Mouse (Mus musculus) liver, embryonic 15.5 days (tissue): ENCODE measurements at regions not wholly inside any gene's neighbourhood (a gene's known extent, or its start where the extent isn't known, plus 50 kb on each side); places are given as distances from the start of the nearest gene placed in this dataset.

Experiments
- ATAC-seq: fragments of 200-750 bp; cut with Nextera tagmentation; 2 replicates; pipeline ENCODE4 v1.8.0; 2017; ENCODE audit warnings: moderate number of reproducible peaks, mild to moderate bottlenecking, moderate library complexity; ENCODE audit not compliant: insufficient read depth
- H3K27ac ChIP-seq: fragments of 300-500 bp; sonication (generic); replicated peaks from 2 replicates; pipeline ENCODE4 v1.5.1; 2015; ENCODE audit warnings: mild to moderate bottlenecking, inconsistent platforms
- H3K27me3 ChIP-seq: fragments of 300-500 bp; sonication (generic); 2 replicates; pipeline ENCODE4 v1.6.1; 2015; ENCODE audit warnings: mild to moderate bottlenecking, inconsistent platforms
- H3K36me3 ChIP-seq: fragments of 300-500 bp; sonication (generic); replicated peaks from 2 replicates; pipeline ENCODE4 v1.6.1; 2015; ENCODE audit warnings: moderate library complexity, mild to moderate bottlenecking, inconsistent platforms
- H3K4me1 ChIP-seq: fragments of 300-500 bp; sonication (generic); replicated peaks from 2 replicates; pipeline ENCODE4 v1.6.1; 2015; ENCODE audit warnings: inconsistent platforms
- H3K4me2 ChIP-seq: fragments of 300-500 bp; sonication (generic); 2 replicates; pipeline ENCODE4 v1.6.1; 2015; ENCODE audit warnings: moderate library complexity, mild to moderate bottlenecking, inconsistent platforms
- H3K4me3 ChIP-seq: fragments of 300-500 bp; sonication (generic); replicated peaks from 2 replicates; pipeline ENCODE4 v1.5.1; 2015; ENCODE audit warnings: mild to moderate bottlenecking, inconsistent platforms
- H3K9ac ChIP-seq: fragments of 300-500 bp; sonication (generic); 2 replicates; pipeline ENCODE4 v1.6.1; 2015; ENCODE audit warnings: moderate library complexity, mild to moderate bottlenecking, inconsistent platforms
- H3K9me3 ChIP-seq: fragments of 300-500 bp; sonication (generic); replicated peaks from 2 replicates; pipeline ENCODE4 v1.6.1; 2016; ENCODE audit warnings: inconsistent platforms
- WGBS: fragments of 180-500 bp; shearing (Covaris S2); methylation state at CpG from one replicate; pipeline ENCODE4 v1.1.7; 2015; ENCODE audit warnings: mixed read lengths; ENCODE audit not compliant: insufficient replicate concordance; 5-methylcytosine and 5-hydroxymethylcytosine counted together

DNA sequence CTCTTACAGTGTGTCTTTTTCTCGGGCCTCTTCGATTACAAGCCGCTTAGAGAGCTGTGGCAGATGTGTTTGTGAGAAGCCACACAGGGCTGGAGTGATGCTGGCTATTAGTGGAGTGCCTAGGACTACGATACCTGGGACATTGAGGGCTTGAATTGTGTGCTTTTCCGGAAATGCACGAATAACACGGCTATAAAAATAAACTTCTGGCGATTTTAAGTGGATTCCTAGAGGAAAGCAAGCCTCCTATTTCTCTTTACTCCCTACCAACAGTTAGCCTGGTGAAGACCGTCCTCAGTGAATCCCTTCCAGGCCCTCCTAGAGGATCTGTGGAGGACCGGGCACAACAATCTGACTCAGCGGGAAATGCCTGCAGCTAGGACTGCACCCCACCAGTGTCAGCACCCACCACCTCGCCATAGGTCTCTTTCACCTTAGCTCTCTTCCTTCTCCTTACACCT, 260.1 kb upstream of the Nfe2l3 start:
- Histone ChIP-seq H3K9ac (no peak overlapping the region), H3K9me3 (no peaks in the 10 kb centered on the region), H3K27ac (peak overlapping the region; percentile 10; the same call in 1 of the 2 replicates), H3K4me1 (peaks cover 56% of the 10 kb centered on the region), H3K27me3 (peaks cover 92% of the 10 kb centered on the region), H3K4me3 (peak overlapping the region; percentile 35), H3K36me3 (no peaks in the 10 kb centered on the region), H3K4me2 (peak overlapping the region; percentile 64)
- ATAC-seq = 0 out of 2 replicates have a peak, but pooled peaks have one; percentile 26
- WGBS = 6% methylated on average over 12 of the region's 12 CpGs

DNA sequence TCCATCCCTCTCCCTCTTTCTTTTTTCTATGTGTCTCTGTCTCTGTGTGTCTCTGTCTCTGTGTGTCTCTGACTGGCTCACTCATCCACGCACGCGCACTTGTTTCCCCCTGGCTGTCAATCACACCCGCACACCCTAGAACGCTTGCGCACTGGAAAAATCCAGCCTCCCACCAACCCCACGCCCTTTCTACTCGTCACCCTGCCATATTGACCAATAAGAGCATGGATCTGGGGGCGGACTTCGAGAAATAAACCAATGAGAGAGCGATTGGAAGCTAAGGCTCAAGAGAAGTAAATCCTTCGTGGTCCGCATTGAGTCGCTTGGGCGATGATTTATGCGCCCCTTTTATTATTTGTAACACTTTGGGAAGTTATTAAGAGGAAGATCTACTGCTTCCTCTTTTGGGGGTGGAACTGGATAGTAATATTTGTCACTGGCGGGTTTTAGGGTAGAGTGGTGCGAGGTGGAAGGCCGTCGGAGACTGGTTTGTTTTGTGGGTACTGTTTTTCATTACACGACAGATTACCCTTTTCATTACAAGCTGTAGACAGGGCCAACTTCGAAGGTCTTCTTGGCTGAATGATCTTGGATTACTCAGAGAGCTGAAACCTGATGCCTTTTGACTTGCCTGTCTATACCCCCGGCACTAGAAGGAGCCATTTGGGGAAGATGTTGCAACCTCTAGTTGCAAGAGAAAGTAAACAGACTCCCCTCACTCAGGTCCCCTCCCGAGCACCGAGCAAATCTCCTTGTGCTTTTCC, 259.4 kb upstream of the Nfe2l3 start:
- H3K9ac ChIP-seq = no peak overlapping the region
- under 1% methylated on average over 25 of the region's 25 CpGs for WGBS

DNA sequence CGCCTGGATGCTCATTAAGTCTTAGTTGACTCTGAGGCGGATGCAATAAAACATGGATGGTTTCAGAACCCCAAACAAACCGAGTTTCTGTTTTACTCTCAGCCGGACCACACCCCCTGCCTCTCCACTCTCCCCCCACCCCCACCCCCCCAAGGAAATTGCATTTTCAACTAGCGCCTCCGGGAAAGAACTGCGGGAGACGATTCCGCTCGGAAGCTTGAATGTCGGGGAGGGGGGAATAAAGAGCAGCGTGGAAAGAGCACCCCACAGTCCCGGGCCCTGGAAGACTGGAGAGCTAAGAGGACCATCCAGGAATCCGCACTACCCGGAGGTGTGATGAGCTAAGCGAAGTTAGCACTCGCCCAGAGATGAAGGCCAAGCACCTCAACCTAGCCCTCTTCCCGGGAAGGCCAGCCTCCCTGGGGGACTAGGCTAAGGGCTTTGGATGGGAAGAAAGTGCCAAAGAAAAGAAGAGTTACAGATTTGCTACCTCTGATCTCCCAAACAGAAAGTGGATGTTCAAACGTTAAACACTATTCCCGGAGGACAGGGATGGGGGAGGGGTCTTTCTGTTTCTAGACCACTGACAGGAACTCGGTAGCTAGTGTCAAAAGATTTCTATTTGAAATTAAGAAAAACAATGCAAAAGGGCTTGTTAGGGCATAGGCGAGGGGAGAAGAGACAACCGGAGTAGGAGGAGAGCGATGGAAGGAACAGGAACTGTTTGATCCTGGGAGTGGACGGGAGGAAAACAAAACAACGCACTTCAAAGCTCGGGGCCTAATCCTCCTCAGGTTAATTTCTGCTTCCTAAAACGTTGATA, 258.6 kb upstream of the Nfe2l3 start:
- Histone ChIP-seq H3K4me3 (peak overlapping the region; percentile 35), H3K4me2 (peak overlapping the region; percentile 64), H3K9me3 (no peaks in the 10 kb centered on the region), H3K27ac (no peak overlapping the region), H3K27me3 (peaks cover 95% of the 10 kb centered on the region), H3K9ac (no peak overlapping the region), H3K4me1 (peaks cover 58% of the 10 kb centered on the region), H3K36me3 (no peaks in the 10 kb centered on the region)
- WGBS = 2% methylated on average over 28 of the region's 28 CpGs
- no peak for ATAC-seq

More for the DNA sequence above, 259.4 kb upstream of the Nfe2l3 start:
- no peak overlapping the region for H3K27ac ChIP-seq
- peaks cover 63% of the 10 kb centered on the region for H3K4me1 ChIP-seq
- H3K4me2 ChIP-seq = peak overlapping the region; percentile 64
- no peaks in the 10 kb centered on the region for H3K9me3 ChIP-seq
- no peaks in the 10 kb centered on the region for H3K36me3 ChIP-seq
- peak overlapping the region; percentile 35 for H3K4me3 ChIP-seq
- ATAC-seq = peak; percentile 76
- H3K27me3 ChIP-seq = peaks cover 96% of the 10 kb centered on the region

DNA sequence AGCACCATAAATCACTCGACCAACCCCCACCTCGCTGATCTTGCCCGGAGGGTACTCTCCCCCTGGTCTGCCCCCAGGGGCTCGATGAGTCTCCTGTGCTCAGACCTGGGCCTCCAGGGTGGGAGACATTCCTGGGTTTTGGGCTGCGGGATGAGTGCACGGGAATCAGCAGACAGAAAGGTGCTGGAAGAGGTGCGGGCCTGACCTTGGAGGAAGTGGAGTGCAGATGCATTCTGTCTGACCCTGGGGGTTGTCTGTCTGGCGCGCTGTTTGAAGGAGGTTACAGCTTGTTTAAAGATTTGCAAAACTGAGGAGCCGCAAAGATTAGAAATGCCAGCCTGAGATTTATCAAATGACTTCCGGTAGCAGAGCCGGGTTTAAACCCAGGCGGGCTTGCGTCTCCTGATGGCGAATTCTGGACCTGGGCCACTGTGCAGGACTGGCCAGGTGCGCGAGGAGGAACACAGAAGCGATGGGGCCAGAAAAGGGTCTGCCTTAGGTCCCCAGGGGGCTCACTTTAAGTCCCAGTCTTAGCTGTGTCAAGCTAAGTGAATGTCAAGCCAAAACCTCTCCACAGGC, 257.9 kb upstream of the Nfe2l3 start:
- H3K4me1 ChIP-seq = peaks cover 52% of the 10 kb centered on the region
- no peak overlapping the region for H3K27ac ChIP-seq
- no peak for ATAC-seq
- H3K36me3 ChIP-seq = no peaks in the 10 kb centered on the region
- peak overlapping the region; percentile 64; the same call in 1 of the 2 replicates for H3K4me2 ChIP-seq
- peak overlapping the region; percentile 35; the same call in 1 of the 2 replicates for H3K4me3 ChIP-seq
- H3K27me3 ChIP-seq = peaks cover 96% of the 10 kb centered on the region
- no peak overlapping the region for H3K9ac ChIP-seq
- no peaks in the 10 kb centered on the region for H3K9me3 ChIP-seq
- 5% methylated on average over 18 of the region's 18 CpGs for WGBS

DNA sequence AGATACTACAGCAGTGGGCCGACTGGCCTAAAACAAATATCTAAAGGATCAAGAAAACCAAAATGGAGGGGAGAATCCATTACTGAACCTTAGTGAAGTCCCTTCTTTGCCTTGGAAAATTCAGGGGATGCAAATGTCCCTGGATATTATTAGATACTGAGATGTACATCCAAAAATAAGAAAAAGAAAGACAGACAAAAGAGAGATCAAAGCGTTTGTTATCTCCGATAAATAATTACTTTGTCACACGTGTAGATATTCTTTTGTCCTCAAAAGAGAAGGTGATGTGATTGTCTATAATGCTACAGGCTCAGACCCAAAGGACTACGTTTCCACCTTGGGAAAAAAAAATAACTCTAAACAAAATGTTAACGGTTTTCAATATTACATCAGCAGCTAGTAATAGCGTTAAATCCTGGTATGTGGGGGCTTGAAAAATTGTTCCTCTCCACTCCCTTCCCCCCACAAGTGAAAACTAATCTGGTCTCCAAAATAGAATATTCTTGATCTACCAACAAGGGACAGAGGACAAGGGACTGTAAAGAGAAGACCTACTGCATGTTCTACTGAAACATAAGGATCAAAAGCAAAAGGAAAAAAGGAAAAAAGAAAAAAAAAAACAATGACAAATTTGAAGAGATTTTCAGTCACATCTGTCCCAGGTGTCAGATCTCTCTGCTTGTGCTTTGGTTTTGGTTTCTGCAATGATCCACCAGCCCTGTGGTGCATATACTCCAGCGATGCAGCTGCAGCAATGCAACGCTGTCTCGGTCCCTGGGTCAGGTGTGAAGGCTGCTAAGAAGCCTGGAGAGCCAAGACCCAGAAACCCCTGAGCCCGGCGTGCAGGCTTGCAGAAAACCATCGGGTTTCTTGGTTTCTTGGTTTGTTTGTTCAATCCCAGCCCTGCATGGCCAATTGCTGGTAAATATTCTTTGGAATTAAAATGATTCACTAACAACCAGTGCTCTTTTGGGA, 256.6 kb upstream of the Nfe2l3 start:
- peaks cover 41% of the 10 kb centered on the region for H3K4me1 ChIP-seq

DNA sequence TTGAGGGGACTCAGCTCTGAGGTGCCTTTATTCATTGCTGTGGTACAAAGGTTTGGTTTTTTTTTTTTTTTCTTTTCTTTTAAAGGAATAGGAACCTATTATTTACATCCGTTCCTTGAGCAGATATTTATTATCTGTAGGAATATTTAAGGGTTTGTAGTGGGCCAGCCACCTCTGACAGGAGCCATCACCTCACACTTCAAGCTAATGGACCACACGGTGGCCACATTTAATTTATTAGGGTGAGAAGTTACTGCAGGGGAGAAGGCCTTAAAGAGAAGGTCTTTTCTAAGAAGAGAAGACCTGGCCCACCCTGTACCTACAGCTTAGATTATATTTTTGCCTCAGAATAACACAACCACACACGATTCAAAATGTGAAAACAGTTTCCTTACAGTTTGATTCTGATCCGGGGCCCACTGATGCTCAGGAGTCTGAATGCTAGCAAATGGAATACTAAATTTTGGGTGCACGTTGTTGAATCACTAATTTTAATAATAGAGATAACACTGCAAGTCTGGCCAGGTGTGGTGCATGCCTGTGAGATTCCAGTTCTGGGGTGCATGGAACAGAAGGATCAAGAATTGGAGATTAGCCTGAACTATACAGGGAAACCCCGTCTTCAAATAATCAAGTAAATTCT, 255.6 kb upstream of the Nfe2l3 start:
- no peaks in the 10 kb centered on the region for H3K36me3 ChIP-seq
- no peak overlapping the region for H3K27ac ChIP-seq
- no peaks in the 10 kb centered on the region for H3K9me3 ChIP-seq
- WGBS = 13% methylated on average over 6 of the region's 6 CpGs
- H3K4me3 ChIP-seq = no peak overlapping the region
- H3K4me1 ChIP-seq = peaks cover 35% of the 10 kb centered on the region
- peak overlapping the region; percentile 69; the same call in 1 of the 2 replicates for H3K4me2 ChIP-seq
- H3K27me3 ChIP-seq = peaks cover 96% of the 10 kb centered on the region
- no peak overlapping the region for H3K9ac ChIP-seq
- no peak for ATAC-seq

More for the DNA sequence above, 256.6 kb upstream of the Nfe2l3 start:
- H3K36me3 ChIP-seq = no peaks in the 10 kb centered on the region
- H3K4me2 ChIP-seq = no peak overlapping the region
- H3K9ac ChIP-seq = no peak overlapping the region
- no peak overlapping the region for H3K27ac ChIP-seq
- no peak for ATAC-seq
- no peak overlapping the region for H3K4me3 ChIP-seq
- 11% methylated on average over 13 of the region's 13 CpGs for WGBS
- no peaks in the 10 kb centered on the region for H3K9me3 ChIP-seq
- H3K27me3 ChIP-seq = peaks cover 94% of the 10 kb centered on the region

DNA sequence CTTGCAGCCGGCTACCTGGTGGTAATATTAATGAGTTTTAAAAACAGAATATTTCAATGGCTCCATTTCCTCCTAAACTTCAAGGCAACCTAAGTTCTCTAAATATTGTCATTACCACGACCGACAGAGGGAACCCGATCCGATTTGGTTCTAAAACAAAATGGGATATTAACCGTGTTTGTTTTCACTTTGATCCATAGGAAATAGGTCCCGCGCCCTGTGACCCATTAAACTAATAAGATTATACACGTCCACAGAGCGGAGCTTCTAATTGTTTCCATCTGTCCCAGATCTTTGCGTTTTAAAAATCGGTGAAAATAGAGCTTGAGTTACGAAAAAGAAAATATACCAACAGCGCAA, 254.8 kb upstream of the Nfe2l3 start:
- Histone ChIP-seq H3K9ac (no peak overlapping the region), H3K4me3 (peak overlapping the region; percentile 47), H3K4me1 (peaks cover 29% of the 10 kb centered on the region), H3K27me3 (peaks cover 95% of the 10 kb centered on the region), H3K27ac (no peak overlapping the region), H3K4me2 (peak overlapping the region; percentile 69), H3K36me3 (no peaks in the 10 kb centered on the region), H3K9me3 (no peaks in the 10 kb centered on the region)
- no peak for ATAC-seq
- WGBS = 2% methylated on average over 14 of the region's 14 CpGs

DNA sequence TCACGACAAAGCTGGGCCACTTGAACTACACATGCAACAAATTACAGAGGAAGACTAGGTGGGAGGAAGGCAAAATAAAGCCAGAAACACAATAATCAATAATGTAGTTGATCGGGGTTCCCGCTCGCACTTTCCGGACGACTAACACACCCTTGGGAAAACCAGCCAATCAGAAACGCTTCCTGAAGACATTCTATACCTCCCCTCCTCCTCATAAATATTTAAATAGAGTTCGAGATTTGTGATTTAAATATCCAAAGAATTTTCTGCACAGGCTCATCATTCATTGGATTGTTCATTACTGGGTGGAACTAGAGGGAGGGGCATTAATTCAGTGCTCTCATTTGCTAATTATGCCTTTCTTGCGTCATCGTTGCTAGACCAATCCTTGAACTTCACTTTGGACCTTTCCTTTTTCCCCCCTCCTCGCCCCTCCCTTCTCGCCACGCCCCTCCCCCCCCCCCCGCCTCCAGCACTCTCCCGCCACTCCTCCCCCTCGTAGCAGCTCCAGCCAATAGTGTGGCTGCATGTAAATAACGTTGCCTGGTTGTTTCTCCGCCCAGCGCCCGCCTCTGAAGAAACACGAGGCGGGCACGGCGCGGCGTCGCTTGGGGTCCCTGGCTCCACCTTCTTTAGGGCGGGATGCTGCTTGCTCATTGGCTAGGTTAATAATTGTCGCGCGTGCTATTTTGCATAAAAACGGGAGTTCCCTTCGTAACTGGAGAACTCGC, 254.2 kb upstream of the Nfe2l3 start:
- Histone ChIP-seq H3K4me3 (peak overlapping the region; percentile 47), H3K9ac (no peak overlapping the region)

DNA sequence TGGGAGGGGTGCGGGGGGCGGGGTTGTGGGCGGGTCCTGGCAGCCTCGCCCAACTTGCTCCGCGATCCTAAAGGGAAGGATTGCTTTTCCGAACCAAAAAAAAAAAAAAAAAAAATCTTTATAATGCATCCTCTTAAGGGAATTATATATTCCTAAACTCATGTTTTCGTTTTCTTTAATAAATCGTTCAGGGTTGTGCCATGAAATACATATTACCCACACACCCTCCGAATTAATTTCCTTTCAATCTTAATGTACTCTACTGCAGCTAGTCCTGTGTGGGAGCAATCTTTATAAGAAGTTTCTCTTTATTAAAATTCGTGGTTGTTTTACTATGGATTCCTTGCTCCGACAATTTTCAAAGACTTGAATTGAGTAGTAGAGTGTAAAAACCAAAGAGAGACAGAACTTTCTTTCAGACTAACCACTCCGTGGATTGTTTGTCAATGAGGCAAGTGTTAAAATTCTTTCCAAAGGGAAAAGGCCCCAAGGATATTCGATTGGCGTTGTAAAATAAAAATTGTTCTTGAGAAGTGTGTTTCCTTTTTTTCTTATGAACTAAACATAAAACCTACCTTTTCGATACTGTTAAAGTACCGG, 253.6 kb upstream of the Nfe2l3 start:
- no peaks in the 10 kb centered on the region for H3K9me3 ChIP-seq
- no peak overlapping the region for H3K27ac ChIP-seq
- no peaks in the 10 kb centered on the region for H3K36me3 ChIP-seq
- no peak overlapping the region for H3K9ac ChIP-seq
- 2% methylated on average over 17 of the region's 17 CpGs for WGBS
- no peak for ATAC-seq
- peak overlapping the region; percentile 69 for H3K4me2 ChIP-seq
- H3K4me3 ChIP-seq = 0 out of 2 replicates have a peak overlapping the region, but pooled peaks have one; percentile 12
- peaks cover 17% of the 10 kb centered on the region for H3K4me1 ChIP-seq
- H3K27me3 ChIP-seq = peaks cover 95% of the 10 kb centered on the region

More for the DNA sequence above, 254.2 kb upstream of the Nfe2l3 start:
- peaks cover 24% of the 10 kb centered on the region for H3K4me1 ChIP-seq
- under 1% methylated on average over 32 of the region's 34 CpGs for WGBS
- H3K4me2 ChIP-seq = peak overlapping the region; percentile 69
- H3K27ac ChIP-seq = no peak overlapping the region
- H3K27me3 ChIP-seq = peaks cover 95% of the 10 kb centered on the region
- no peaks in the 10 kb centered on the region for H3K9me3 ChIP-seq
- no peaks in the 10 kb centered on the region for H3K36me3 ChIP-seq
- peak; percentile 96 for ATAC-seq
